Mouse (Mus musculus) lung, adult 18-20 months (tissue): ENCODE measurements around the gene Aph1a.
"Not testable (repeated sequence)": the region's sequence is repeated elsewhere in the genome, so short reads cannot be mapped to it uniquely, and the experiment has no call there.

Source experiments
- DNase-seq, 2 experiments: peaks; one replicate each; pipeline ENCODE4 v3.0.0; 2022; ENCODE audit warnings: mixed read lengths in 2 of 2

Aph1a gene

GRCm38 (mm10) chr3:95893606-95894316, at the start of gene Aph1a:
TSS of gene Aph1a (plus strand) at chr3:95893969.
- DNase-seq: peak; percentile 99

GRCm38 (mm10) chr3:95850611-95851010, 43.2 kb upstream of the Aph1a start:
- no peak for DNase-seq

- no peak for DNase-seq
Observed at GRCm38 (mm10) chr3:95851317-95851716, 42.5 kb upstream of the Aph1a start.

GRCm38 (mm10) chr3:95855502-95856089, 38.2 kb upstream of the Aph1a start, which contains the start of gene Prpf3:
TSS of gene Prpf3 (minus strand) at chr3:95855885.
- DNase-seq: peak; percentile 95 to 96

- DNase-seq: no peak
Observed at GRCm38 (mm10) chr3:95856115-95856514, 37.7 kb upstream of the Aph1a start.

GRCm38 (mm10) chr3:95857050-95857449, 36.7 kb upstream of the Aph1a start:
- DNase-seq: not testable (repeated sequence)

GRCm38 (mm10) chr3:95858278-95858677, 35.5 kb upstream of the Aph1a start:
- not testable (repeated sequence) for DNase-seq

GRCm38 (mm10) chr3:95860323-95860722, 33.4 kb upstream of the Aph1a start:
- DNase-seq: no peak

- DNase-seq: peak in 1 of 2 experiments; percentile 12
Observed at GRCm38 (mm10) chr3:95861216-95861615, 32.6 kb upstream of the Aph1a start.

GRCm38 (mm10) chr3:95861796-95862195, 32.0 kb upstream of the Aph1a start:
- DNase-seq: peak; percentile 52 to 85

- peak in 1 of 2 experiments; percentile 22 for DNase-seq
Observed at GRCm38 (mm10) chr3:95863578-95863977, 30.2 kb upstream of the Aph1a start.

- DNase-seq: peak in 1 of 2 experiments; percentile 14
Observed at GRCm38 (mm10) chr3:95865050-95865449, 28.7 kb upstream of the Aph1a start.

GRCm38 (mm10) chr3:95865571-95865970, 28.2 kb upstream of the Aph1a start:
- DNase-seq: no peak

- no peak for DNase-seq
Observed at GRCm38 (mm10) chr3:95866071-95866470, 27.7 kb upstream of the Aph1a start.

- DNase-seq: no peak
Observed at GRCm38 (mm10) chr3:95867408-95867807, 26.4 kb upstream of the Aph1a start.

GRCm38 (mm10) chr3:95870976-95871375, 22.8 kb upstream of the Aph1a start:
- peak in 1 of 2 experiments; percentile 12 for DNase-seq

GRCm38 (mm10) chr3:95871392-95871867, 22.3 kb upstream of the Aph1a start, which contains the start of gene Mrps21:
TSS of gene Mrps21 (minus strand) at chr3:95871519.
- peak; percentile 86 to 91 for DNase-seq

GRCm38 (mm10) chr3:95872048-95872447, 21.7 kb upstream of the Aph1a start:
- no peak for DNase-seq

GRCm38 (mm10) chr3:95879063-95879462, 14.7 kb upstream of the Aph1a start:
- DNase-seq: peak in 1 of 2 experiments; percentile 49

- DNase-seq: peak; percentile 96 to 97
Observed at GRCm38 (mm10) chr3:95881979-95882815, 11.6 kb upstream of the Aph1a start, which contains the start of gene Ciart. TSS of gene Ciart (minus strand) at chr3:95882251.

- DNase-seq: peak; percentile 74 to 85
Observed at GRCm38 (mm10) chr3:95882816-95883425, 10.8 kb upstream of the Aph1a start.

GRCm38 (mm10) chr3:95884400-95884799, 9.4 kb upstream of the Aph1a start:
- DNase-seq: no peak
